Mouse (Mus musculus) hematopoietic stem cell, adult 5-6 weeks (primary cell): ENCODE results near the gene Srek1. TPM values are rescaled to one million over a fixed set of nuclear protein-coding genes. Genes with fewer than 3 reads are reported as not detected.

Source experiments
- ATAC-seq, 2 experiments: fragments of 125-278 bp in 1 of 2; replicated peaks in 1 of 2; 2 replicates each; pipeline ENCODE4 v1.8.0; 2016 to 2017; ENCODE audit warnings: inconsistent platforms in 2 of 2, mild to moderate bottlenecking in 2 of 2, moderate number of reproducible peaks in 2 of 2, low read depth in 1 of 2, moderate TSS enrichment in 1 of 2; ENCODE audit not compliant: low FRiP score in 2 of 2, poor library complexity in 2 of 2, severe bottlenecking in 2 of 2, insufficient read depth in 1 of 2, low TSS enrichment in 1 of 2
- total RNA-seq: library from RNA; stranded (forward); fragments of 172-1452, 232-1000 nt; gene quantifications from 2 replicates; pipeline ENCODE4 v1.2.3, GENCODE M21; 2017

Srek1 gene
- total RNA-seq, 1 experiment from 2014 or later = 118 TPM

GRCm38 (mm10) chr13:103751421-103751820 is 23.0 kb downstream of the Srek1 start:
- ATAC-seq = peak; percentile 48 to 56; a peak in 2 of 4 replicates

DNA sequence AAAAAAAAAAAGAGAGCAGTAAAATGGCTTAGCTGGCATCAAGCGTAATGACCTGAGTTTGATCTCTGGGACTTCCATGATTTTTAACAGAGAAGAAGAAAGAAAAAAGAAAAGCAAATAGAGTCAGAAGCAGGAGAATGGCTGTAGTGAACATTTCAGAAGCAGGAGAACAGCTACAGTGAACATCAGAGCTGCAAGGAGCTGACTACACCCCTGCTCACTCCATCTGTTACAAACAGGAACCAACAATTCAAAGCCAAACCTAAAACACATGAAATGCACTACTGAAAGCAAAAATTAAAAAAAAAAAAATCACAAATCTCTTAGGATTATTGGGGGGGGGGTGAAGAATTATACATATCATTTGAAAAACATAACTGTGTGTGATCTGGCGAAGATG is 28.7 kb downstream of the Srek1 start:
- no peak for ATAC-seq

GRCm38 (mm10) chr13:103745160-103745559 is 29.2 kb downstream of the Srek1 start:
- ATAC-seq = no peak

DNA sequence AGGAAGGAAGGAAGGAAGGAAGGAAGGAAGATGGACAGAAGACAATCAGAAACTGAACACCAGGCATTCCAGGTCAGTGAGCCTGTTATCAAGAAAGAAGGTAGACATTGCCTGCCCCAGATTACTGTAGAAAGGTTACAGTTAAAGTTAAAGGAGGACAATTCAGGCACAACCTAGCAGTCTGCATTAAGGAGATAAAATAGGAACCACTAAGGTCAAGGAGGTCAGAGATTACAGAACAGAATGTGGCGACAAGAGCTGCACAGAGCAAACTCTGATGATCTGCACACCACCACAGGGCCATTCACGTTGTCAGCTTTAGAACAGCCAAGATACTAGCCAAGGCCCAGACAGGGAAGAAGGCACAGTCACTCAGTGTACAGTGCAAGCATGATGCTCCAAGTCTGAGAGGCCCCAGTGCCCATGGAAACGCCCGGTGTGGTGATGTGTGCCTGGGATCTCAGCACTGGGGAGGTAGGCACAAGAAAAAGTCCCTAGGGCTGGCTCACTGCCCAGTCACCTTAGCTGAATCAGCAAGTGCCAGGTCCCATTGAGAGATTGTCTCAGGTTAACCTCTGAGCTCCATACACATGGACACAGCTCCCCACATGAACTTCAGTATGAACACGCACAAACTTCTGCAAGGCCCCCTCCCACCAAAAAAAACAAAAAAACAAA is 38.9 kb downstream of the Srek1 start:
- peak in 1 of 2 experiments; percentile 56; a peak in 1 of 4 replicates for ATAC-seq

DNA sequence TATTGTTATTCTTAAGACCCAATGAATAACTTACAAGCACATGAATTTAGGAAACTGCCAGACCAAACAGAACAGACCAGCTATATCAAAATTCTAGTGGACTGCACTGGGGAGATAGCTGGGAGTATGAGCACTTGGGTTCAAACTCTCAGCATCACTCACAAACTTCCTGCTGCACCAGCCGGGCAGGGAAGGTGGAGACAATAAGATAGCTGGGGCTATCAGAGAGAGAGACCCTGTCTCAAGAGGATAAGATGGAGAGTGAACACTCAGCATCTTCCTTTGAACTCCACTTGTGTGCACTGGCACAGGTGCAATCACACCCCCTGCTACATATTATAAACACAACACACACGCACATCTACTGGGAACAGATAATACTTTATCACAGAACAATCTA is 47.5 kb downstream of the Srek1 start:
- no peak for ATAC-seq

- ATAC-seq = no peak
These were observed 62.9 kb downstream of the Srek1 start for GRCm38 (mm10) chr13:103711406-103712025.

DNA sequence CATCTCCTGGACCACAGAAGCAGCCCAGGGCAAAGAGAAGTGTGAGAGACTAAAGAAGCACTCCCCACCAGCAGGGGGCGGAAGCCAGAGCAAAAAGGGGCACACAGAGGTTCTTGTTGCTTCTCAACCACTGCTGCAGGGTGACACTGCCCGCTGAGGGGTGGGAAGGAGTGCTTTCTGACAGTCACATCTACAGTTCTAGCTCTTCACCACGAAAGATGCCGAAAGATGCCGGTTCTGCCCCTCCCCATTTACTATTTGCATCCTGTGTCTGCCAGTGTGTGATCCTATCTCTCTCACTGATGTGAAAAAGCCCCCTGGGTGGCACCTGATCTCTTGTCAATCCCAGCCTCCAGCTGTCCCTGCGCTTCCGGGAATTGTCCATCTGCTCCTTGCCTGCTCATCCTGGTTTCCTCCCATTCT is 64.0 kb downstream of the Srek1 start:
- ATAC-seq = peak; percentile 48 to 69

GRCm38 (mm10) chr13:103705436-103705978 is 68.9 kb downstream of the Srek1 start:
- no peak; a peak in 1 of 4 replicates for ATAC-seq

DNA sequence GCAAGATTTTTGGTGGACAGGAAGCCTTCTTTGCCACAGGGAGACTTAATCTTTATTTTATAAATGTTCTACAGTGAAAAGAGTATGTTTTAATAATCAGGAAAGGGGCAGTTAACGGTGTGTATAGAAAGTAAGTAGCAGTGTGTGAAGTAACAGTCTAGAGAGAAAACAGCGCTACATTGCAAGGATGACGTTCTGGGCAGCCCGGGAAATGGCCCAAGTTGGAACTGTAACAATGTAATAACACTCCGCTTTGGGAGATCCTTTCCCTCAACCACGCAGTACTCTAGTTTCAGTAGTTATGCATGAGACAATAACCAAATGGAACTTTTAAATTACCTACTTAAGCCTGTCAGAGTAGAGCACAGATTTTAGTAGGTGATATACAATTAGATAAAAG is 70.6 kb downstream of the Srek1 start:
- ATAC-seq = no peak

DNA sequence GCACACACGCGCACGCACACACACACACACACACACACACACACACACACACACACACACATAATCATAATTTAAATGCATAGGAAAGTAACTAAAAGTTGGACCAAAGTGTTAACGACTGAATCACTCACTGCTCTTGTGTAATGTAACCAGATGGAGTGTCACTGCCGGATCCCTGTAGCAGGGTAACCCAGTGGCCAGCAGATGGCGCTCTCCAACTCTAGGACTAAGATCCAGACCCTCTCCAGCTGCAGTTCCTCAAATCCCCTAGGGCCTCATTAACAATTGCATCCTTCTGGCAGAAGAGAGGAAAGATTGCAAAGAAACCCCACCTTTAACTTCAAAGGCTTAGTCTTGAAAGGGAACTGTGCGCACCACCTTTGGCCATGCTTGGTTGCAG is 71.0 kb downstream of the Srek1 start:
- peak; percentile 91 to 94 for ATAC-seq

DNA sequence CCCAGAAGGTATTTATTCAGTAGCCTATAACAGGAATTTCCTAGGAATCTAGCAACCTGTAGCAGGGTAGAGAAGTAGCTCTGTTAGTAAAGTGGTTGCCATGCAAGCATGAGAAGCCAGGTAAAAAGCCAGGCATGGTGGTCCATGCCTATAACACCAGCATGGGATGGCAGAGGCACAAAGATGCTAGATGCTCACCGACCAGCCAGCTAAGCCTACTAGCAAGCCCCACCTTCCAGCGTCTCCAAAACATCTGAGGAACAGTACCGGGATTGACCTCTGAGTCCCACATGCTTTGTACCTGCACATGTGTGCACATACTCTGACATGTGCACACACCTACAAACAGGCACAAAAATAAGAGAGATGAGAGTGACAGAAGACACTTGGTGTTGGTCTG is 72.1 kb downstream of the Srek1 start:
- ATAC-seq = no peak

GRCm38 (mm10) chr13:103700752-103701151 is 73.7 kb downstream of the Srek1 start:
- no peak for ATAC-seq

DNA sequence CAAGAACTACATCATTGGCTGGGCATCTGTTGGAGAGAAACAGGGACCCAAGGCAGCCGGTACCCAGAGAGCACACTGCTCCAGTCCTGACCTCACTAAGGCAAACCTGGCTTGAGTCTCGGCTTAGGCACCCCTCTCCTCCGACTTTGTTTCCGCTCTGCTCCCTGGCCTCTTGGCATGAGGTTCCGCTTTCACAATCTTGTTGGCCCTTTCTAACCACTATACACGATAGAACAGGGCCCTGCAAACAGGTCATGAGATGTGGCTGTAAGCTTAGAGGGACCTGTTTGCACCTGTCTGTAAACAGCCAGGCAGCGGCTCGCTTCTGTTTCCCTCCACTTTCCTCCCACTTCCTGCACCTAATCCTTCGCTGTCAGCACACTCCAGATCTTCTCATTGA is 76.4 kb downstream of the Srek1 start:
- ATAC-seq = peak; percentile 48 to 62; a peak in 3 of 4 replicates

- ATAC-seq = no peak
These were observed 78.2 kb downstream of the Srek1 start for GRCm38 (mm10) chr13:103696164-103696563.

- no peak for ATAC-seq
These were observed 79.0 kb downstream of the Srek1 start for GRCm38 (mm10) chr13:103695456-103695855.
